In the genomic region with DNA sequence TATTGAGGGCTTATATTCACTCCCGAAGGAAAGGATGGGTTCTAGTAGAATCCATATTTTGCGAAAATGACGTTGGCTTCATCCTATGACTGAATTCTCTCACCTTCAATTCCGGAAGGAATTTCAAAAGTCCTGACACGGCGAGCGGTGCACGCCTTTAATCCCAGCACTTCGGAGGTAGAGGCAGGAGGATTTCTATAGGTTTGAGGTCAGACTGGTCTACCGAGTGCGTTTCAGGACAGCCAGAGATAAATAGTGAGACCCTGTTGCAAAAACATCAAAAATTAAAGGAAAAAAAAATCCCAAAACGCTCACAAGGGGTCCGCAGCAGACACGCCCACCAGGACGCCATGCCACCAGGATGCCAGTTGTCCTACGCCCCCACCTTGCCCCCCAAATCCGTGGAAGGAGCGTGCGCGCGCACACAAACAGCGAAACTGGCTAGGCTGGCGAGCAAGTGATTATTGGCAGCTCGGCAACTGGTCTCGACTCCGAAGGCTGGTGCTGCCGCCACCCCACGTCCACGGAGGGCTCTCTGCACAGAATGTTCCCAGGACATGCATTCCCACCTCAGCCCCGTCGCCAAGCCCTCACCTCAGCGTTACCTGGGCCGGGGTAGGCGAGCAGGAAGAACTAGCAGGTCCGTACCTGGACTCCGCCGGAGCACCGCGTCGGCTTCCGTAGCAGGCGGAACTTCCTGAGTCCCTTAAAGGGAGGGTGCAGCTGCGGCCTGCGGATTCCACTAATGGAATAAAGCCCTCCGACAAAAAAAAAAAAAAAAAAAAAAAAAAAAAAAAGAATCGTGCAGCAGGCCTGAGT, we compare ENCODE assay signal across 8 mouse cellular contexts. TPM values are rescaled to one million over a fixed set of nuclear protein-coding genes. Genes with fewer than 3 reads are reported as not detected.
A peak's percentile ranks its signal among the peaks of the same experiment; 100 is the strongest.
DNase-seq lines count a peak whose midpoint lies in the region; ATAC-seq and TF ChIP-seq lines count a peak whose summit lies in the region.

Gene Mtif3, minus strand, starts transcription at position 683 of the 819 bp plus-strand sequence.

- 0 out of 2 replicates have a peak, but pooled peaks have one; percentile 23 for TF ChIP-seq POLR2A in olfactory bulb, adult 2 months (IDR thresholded peaks at IDR 0.05; ENCODE audit: insufficient read depth, low read depth, low read length)
- 0 out of 2 replicates have a peak, but pooled peaks have one; percentile 34 for TF ChIP-seq POLR2A in thymus, adult 2 months (IDR thresholded peaks at IDR 0.05; ENCODE audit: control insufficient read depth, extremely low read depth, insufficient read depth, low read length, poor library complexity)

- peaks cover 4% of the 10 kb centered on the region; the same call in 1 of the 2 replicates for H3K27me3 ChIP-seq in forebrain, embryonic 15.5 days
- no peaks in the 10 kb centered on the region for H3K27me3 ChIP-seq in lung, embryonic 14.5 days (ENCODE audit: insufficient read depth, low read length)
- H3K27me3 ChIP-seq in thymus, adult 2 months (ENCODE audit: control insufficient read depth, insufficient read depth, low read length), result no peaks in the 10 kb centered on the region

- in situ Hi-C loops in ES-E14 (cut with MboI; ENCODE audit: low sequenced_read_pairs in 2 of 2, unreplicated experiment in 2 of 2), result no loop called here

- no peak within 1 kb of the TSS; the same call in none of the 2 replicates for H3K27ac ChIP-seq in ES-E14 (ENCODE audit: insufficient read depth, low read depth, low read length, poor library complexity, severe bottlenecking)
- peak within 1 kb of the TSS; percentile 79 for H3K27ac ChIP-seq in forebrain, embryonic 15.5 days (replicated peaks)
- H3K27ac ChIP-seq in layer of hippocampus, adult 2 months, result peak within 1 kb of the TSS; percentile 88
- peak within 1 kb of the TSS; percentile 60; the same call in 1 of the 2 replicates for H3K27ac ChIP-seq in lung, embryonic 14.5 days (ENCODE audit: low read depth)
- peak within 1 kb of the TSS; percentile 41 for H3K27ac ChIP-seq in olfactory bulb, adult 2 months (ENCODE audit: insufficient read depth, low read depth, low read length)
- no peak within 1 kb of the TSS for H3K27ac ChIP-seq in thymus, adult 2 months (ENCODE audit: control insufficient read depth, insufficient read depth, low read length)

- peak within 1 kb of the TSS; percentile 93 to 98 for H3K4me3 ChIP-seq in ES-E14 (ENCODE audit: insufficient read depth in 1 of 2, low read depth in 1 of 2, low read length in 2 of 2, poor library complexity in 1 of 2, severe bottlenecking in 1 of 2)
- peak within 1 kb of the TSS; percentile 82 for H3K4me3 ChIP-seq in forebrain, embryonic 15.5 days
- peak within 1 kb of the TSS; percentile 91 for H3K4me3 ChIP-seq in layer of hippocampus, adult 2 months
- peak within 1 kb of the TSS; percentile 81 for H3K4me3 ChIP-seq in lung, embryonic 14.5 days (ENCODE audit: low read depth, low read length)
- peak within 1 kb of the TSS; percentile 64 for H3K4me3 ChIP-seq in olfactory bulb, adult 2 months (ENCODE audit: insufficient read depth, low read depth, low read length)
- H3K4me3 ChIP-seq in thymus, adult 2 months (ENCODE audit: control insufficient read depth, insufficient read depth, low read length), result peak within 1 kb of the TSS; percentile 89

- no peak for TF ChIP-seq CTCF in layer of hippocampus, adult 2 months (conservative IDR thresholded peaks at IDR 0.05)
- no peak for TF ChIP-seq CTCF in lung, embryonic 14.5 days (IDR thresholded peaks at IDR 0.05; ENCODE audit: low read depth)
- no peak for TF ChIP-seq CTCF in olfactory bulb, adult 2 months (IDR thresholded peaks at IDR 0.05; ENCODE audit: insufficient read depth, low read depth, low read length)
- TF ChIP-seq CTCF in thymus, adult 2 months (IDR thresholded peaks at IDR 0.05; ENCODE audit: borderline replicate concordance, control insufficient read depth, extremely low read depth, insufficient read depth, low read length, poor library complexity), result no peak

- H3K9ac ChIP-seq in ES-E14 (ENCODE audit: insufficient read depth, low read depth, low read length, poor library complexity, severe bottlenecking), result peak within 1 kb of the TSS; percentile 93
- H3K9ac ChIP-seq in forebrain, embryonic 15.5 days (replicated peaks), result peak within 1 kb of the TSS; percentile 83
- peak within 1 kb of the TSS; percentile 83 for H3K9ac ChIP-seq in lung, embryonic 14.5 days

- H3K4me2 ChIP-seq in forebrain, embryonic 15.5 days (replicated peaks), result peak within 1 kb of the TSS; percentile 61
- peak within 1 kb of the TSS; percentile 72 for H3K4me2 ChIP-seq in lung, embryonic 14.5 days

- peaks cover 4% of the 10 kb centered on the region in 2 experiments; a peak in 3 of 4 replicates for H3K4me1 ChIP-seq in ES-E14 (ENCODE audit: control insufficient read depth in 2 of 2, insufficient read depth in 2 of 2, low read length in 2 of 2, poor library complexity in 1 of 2)
- peaks cover 11% of the 10 kb centered on the region for H3K4me1 ChIP-seq in forebrain, embryonic 15.5 days
- no peaks in the 10 kb centered on the region for H3K4me1 ChIP-seq in lung, embryonic 14.5 days (ENCODE audit: insufficient read depth)
- H3K4me1 ChIP-seq in olfactory bulb, adult 2 months (ENCODE audit: control insufficient read depth, insufficient read depth, low read length), result peaks cover 7% of the 10 kb centered on the region
- peaks cover 4% of the 10 kb centered on the region for H3K4me1 ChIP-seq in thymus, adult 2 months (replicated peaks; ENCODE audit: control insufficient read depth, insufficient read depth, low read length)

- intact Hi-C loops in heart, postnatal 25 days (cut with DNase I), result loop anchor here (1.0 to 5.0 kb wide), 2 partner anchors 14 to 126 kb away; no protein-coding TSS in a partner anchor

- no peaks in the 10 kb centered on the region for H3K9me3 ChIP-seq in ES-E14 (ENCODE audit: control insufficient read depth, insufficient read depth, low read depth, low read length)
- H3K9me3 ChIP-seq in forebrain, embryonic 15.5 days, result no peaks in the 10 kb centered on the region
- H3K9me3 ChIP-seq in lung, embryonic 14.5 days (ENCODE audit: low read depth, low read length), result no peaks in the 10 kb centered on the region

- WGBS in forebrain, embryonic 15.5 days, result 2% methylated on average over 46 of the region's 46 CpGs
- WGBS in lung, embryonic 14.5 days, result 1% methylated on average over 46 of the region's 46 CpGs
- WGBS in olfactory bulb, adult 2 months, result 1% methylated on average over 46 of the region's 46 CpGs
- under 1% methylated on average over 46 of the region's 46 CpGs for WGBS in thymus, adult 2 months

- H3K36me3 ChIP-seq in ES-E14 (ENCODE audit: control insufficient read depth, insufficient read depth, low read length, poor library complexity, severe bottlenecking), result peaks cover 13% of the 10 kb centered on the region
- H3K36me3 ChIP-seq in forebrain, embryonic 15.5 days, result peaks cover 8% of the 10 kb centered on the region; the same call in 1 of the 2 replicates
- peaks cover 15% of the 10 kb centered on the region for H3K36me3 ChIP-seq in lung, embryonic 14.5 days (ENCODE audit: insufficient read depth)
- 0 out of 2 replicates have a peak, but pooled peaks cover 8% of the 10 kb centered on the region for H3K36me3 ChIP-seq in thymus, adult 2 months (ENCODE audit: control insufficient read depth, insufficient read depth, low read length)

- peak; percentile 80 for DNase-seq in ES-E14 (ENCODE audit: low read depth, low spot score)
- peak; percentile 86 for DNase-seq in cerebellum, adult 11-12 months
- peak; percentile 59 for DNase-seq in heart, postnatal 25 days (ENCODE audit: low spot score)
- peak; percentile 77 to 81 for DNase-seq in layer of hippocampus, adult 2 months (ENCODE audit: low spot score in 2 of 2)
- DNase-seq in lung, embryonic 14.5 days, result peak; percentile 92
- DNase-seq in thymus, adult 2 months, result peak; percentile 84

- ATAC-seq in forebrain, embryonic 15.5 days (replicated peaks), result peak; percentile 85
- ATAC-seq in lung, embryonic 14.5 days (ENCODE audit: insufficient read depth), result peak; percentile 86

TF ChIP-seq in ES-E14, 5 proteins besides CTCF, POLR2A, EP300 and RAD21:
- TF ChIP-seq ZC3H11A (IDR thresholded peaks at IDR 0.05; ENCODE audit: borderline replicate concordance, low read depth, low read length), result no peak
- TF ChIP-seq HCFC1 (IDR thresholded peaks at IDR 0.05; ENCODE audit: borderline replicate concordance, insufficient read depth, low read length), result peak; percentile 41; the same call in 1 of the 2 replicates
TF ChIP-seq in ES-E14: peak in this region for 1.

RNA-seq across cellular contexts. Expression of gene Mtif3, which starts in this region (rescaled TPM):
- 16.1 and 17.9 TPM in 2 replicates for total RNA-seq in ES-E14 (2012; rRNA removed)
- 28.7 and 32.7 TPM in 2 replicates for polyA plus RNA-seq in forebrain, embryonic 15.5 days (2015; fragmentation: Nextera tagmentation; extraction: Ambion mirVana)
- total RNA-seq in heart, postnatal 25 days (2021), result 10 to 100 TPM; 20.4 to 23.4 TPM
- total RNA-seq in layer of hippocampus, adult 2 months (2021), result 10 to 100 TPM; 20.1 to 20.3 TPM
- polyA plus RNA-seq in lung, embryonic 14.5 days (2014; fragmentation: Nextera tagmentation; extraction: Ambion mirVana), result 19.8 and 21.8 TPM in 2 replicates
- 144 TPM in 1 of 2 replicates, not detected in the other for polyA plus RNA-seq in olfactory bulb, adult 2 months (2012; ENCODE audit: insufficient read depth, insufficient read length, low replicate concordance, missing spikeins)
- polyA plus RNA-seq in thymus, adult 2 months (2012; rRNA removed), result 10.7 and 13.0 TPM in 2 replicates

Comparison
In these comparisons a context has a peak if more than half of its experiments do, and no peak if none do; other contexts are left out.
1. H3K27ac ChIP-seq: peak in forebrain, embryonic 15.5 days (single experiment), layer of hippocampus, adult 2 months (single experiment), lung, embryonic 14.5 days (single experiment) and olfactory bulb, adult 2 months (single experiment); none in ES-E14 (single experiment) and thymus, adult 2 months (single experiment).
2. Peak in every context shown above with its lines, with median percentiles within 50 percentile points of each other: DNase-seq, H3K4me3 ChIP-seq and H3K9ac ChIP-seq.